Mouse (Mus musculus): ENCODE results near the gene Prpmp5. TPM values are rescaled to one million over a fixed set of nuclear protein-coding genes. Genes with fewer than 3 reads are reported as not detected.
"Not testable (repeated sequence)": the region's sequence is repeated elsewhere in the genome, so short reads cannot be mapped to it uniquely, and the experiment has no call there.

Prpmp5 gene
- not detected in 2 replicates for polyA plus RNA-seq (2015; fragmentation: Nextera tagmentation; extraction: Ambion mirVana)

- not testable (repeated sequence) for H3K27me3 ChIP-seq; H3K4me1 ChIP-seq (replicated peaks); H3K4me3 ChIP-seq (replicated peaks); H3K27ac ChIP-seq; H3K4me2 ChIP-seq; H3K9me3 ChIP-seq (replicated peaks); ATAC-seq (ENCODE audit: low read depth); H3K36me3 ChIP-seq; DNase-seq; H3K9ac ChIP-seq
These were observed at the start of gene Prpmp5 for GRCm38 (mm10) chr6:132314657-132315056. Gene Prpmp5, minus strand, starts transcription at chr6:132314757.

- DNase-seq; ATAC-seq (ENCODE audit: low read depth); H3K4me1 ChIP-seq (replicated peaks); H3K36me3 ChIP-seq; H3K4me2 ChIP-seq; H3K9me3 ChIP-seq (replicated peaks); H3K27me3 ChIP-seq; H3K9ac ChIP-seq; H3K27ac ChIP-seq; H3K4me3 ChIP-seq (replicated peaks): not testable (repeated sequence)
- 50% methylated on average over 1 of the region's 1 CpGs for WGBS (ENCODE audit: insufficient replicate concordance)
These were observed 49.5 kb upstream of the Prpmp5 start, which contains the start of gene Gm8882 for GRCm38 (mm10) chr6:132364034-132364433. Gene Gm8882, minus strand, starts transcription at chr6:132364134.

Other genes with a start within 250 kb of the Prpmp5 start
- not detected in 2 replicates for gene Prb1, start 104.2 kb downstream of the Prpmp5 start, polyA plus RNA-seq (2015; fragmentation: Nextera tagmentation; extraction: Ambion mirVana)
- gene Gm8882, start 49.4 kb upstream of the Prpmp5 start, polyA plus RNA-seq (2015; fragmentation: Nextera tagmentation; extraction: Ambion mirVana), result not detected in 2 replicates

Measured in liver, embryonic 13.5 days (tissue).